In the genomic region with DNA sequence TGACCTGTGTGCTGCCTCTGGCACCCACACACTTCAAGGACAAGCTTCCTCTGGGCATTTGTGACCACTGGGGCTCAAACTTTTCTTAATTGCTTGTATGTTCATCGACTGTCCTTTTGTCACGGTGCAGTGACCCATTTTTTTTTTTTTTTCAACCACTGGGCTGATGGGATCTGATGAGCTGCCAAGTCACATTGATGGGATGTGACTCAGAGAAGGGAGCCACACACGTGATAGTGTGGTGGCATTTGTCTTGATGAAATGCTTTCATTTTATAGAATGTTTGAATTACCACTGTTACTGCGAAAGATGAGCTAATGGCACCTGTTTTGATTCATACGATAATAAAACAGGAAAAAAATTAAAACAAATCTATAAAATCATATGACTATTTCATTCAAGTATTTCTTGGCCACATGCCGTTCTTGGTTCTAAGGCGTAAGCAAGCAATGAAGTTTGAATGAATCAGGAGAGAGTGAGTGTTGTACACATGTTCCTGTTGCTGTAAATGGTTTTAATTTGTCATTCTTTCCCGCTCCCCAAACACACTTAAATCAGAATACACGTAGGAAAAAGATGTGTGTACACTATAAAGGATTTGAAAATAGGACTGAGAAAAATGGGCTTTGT, we compare ENCODE assay signal across 16 mouse cellular contexts.
DNase-seq lines count a peak whose midpoint lies in the region; ATAC-seq and TF ChIP-seq lines count a peak whose summit lies in the region.
"Had no signal": no experiment of that assay in that cellular context is flagged by ENCODE, and none has a peak within 500 bp of the region (broad histone marks: within the 10 kb centered on the region; RNA-seq: fewer than 3 reads in every experiment).

No protein-coding gene starts in this region.

- H3K27ac ChIP-seq in hindbrain, embryonic 11.5 days (ENCODE audit: low read depth, low read length): no peak overlapping the region
- H3K27ac ChIP-seq in hindbrain, embryonic 12.5 days: no peak overlapping the region
- peak overlapping the region; percentile 98 for H3K27ac ChIP-seq in bone marrow macrophage, adult 2 months (ENCODE audit: insufficient read depth, low read depth, low read length)
- peak overlapping the region; percentile 98 for H3K27ac ChIP-seq in macrophage
- H3K27ac ChIP-seq: hindbrain, embryonic 10.5 days; limb, embryonic 15.5 days had no signal

- H3K9me3 ChIP-seq in hindbrain, embryonic 11.5 days (ENCODE audit: control insufficient read depth, low read length): no peaks in the 10 kb centered on the region
- no peaks in the 10 kb centered on the region for H3K9me3 ChIP-seq in hindbrain, embryonic 12.5 days (replicated peaks)
- H3K9me3 ChIP-seq: hindbrain, embryonic 10.5 days; limb, embryonic 15.5 days had no signal

- peak; percentile 45; the same call in 1 of the 2 replicates for ATAC-seq in hindbrain, embryonic 11.5 days (ENCODE audit: low FRiP score)
- ATAC-seq in hindbrain, embryonic 12.5 days (ENCODE audit: low FRiP score): no peak

- H3K4me1 ChIP-seq in hindbrain, embryonic 11.5 days (replicated peaks; ENCODE audit: control insufficient read depth, insufficient read depth, low read length): no peaks in the 10 kb centered on the region
- H3K4me1 ChIP-seq in hindbrain, embryonic 12.5 days: peaks cover 4% of the 10 kb centered on the region; the same call in 1 of the 2 replicates
- peaks cover 69% of the 10 kb centered on the region for H3K4me1 ChIP-seq in bone marrow macrophage, adult 2 months (ENCODE audit: control insufficient read depth, insufficient read depth, low read length)

- no peak overlapping the region for H3K9ac ChIP-seq in hindbrain, embryonic 11.5 days (ENCODE audit: low read depth, low read length)
- H3K9ac ChIP-seq in hindbrain, embryonic 12.5 days: no peak overlapping the region
- H3K9ac ChIP-seq: limb, embryonic 15.5 days; lung, embryonic 14.5 days had no signal

- no peak overlapping the region for H3ac ChIP-seq in C2C12 (ENCODE audit: control insufficient read depth, insufficient read length, low read depth)

- no peaks in the 10 kb centered on the region for H3K79me3 ChIP-seq in C2C12 (ENCODE audit: low read depth)

- no peak overlapping the region for H3K4me2 ChIP-seq in hindbrain, embryonic 11.5 days (replicated peaks; ENCODE audit: low read depth, low read length)
- H3K4me2 ChIP-seq in hindbrain, embryonic 12.5 days (replicated peaks): no peak overlapping the region
- H3K4me2 ChIP-seq: limb, embryonic 15.5 days; lung, embryonic 14.5 days; midbrain, embryonic 11.5 days had no signal

- DNase-seq in hindbrain, embryonic 11.5 days (ENCODE audit: low spot score): no peak
- DNase-seq in yolk sac, embryonic 10.5 days (ENCODE audit: low spot score): no peak
- DNase-seq in urinary bladder, postnatal 36 days (ENCODE audit: low spot score in 2 of 2): no peak
- DNase-seq in right cerebral cortex, postnatal 36 days (ENCODE audit: low spot score in 2 of 2): no peak
- DNase-seq: cerebellum, adult 9-10 months; embryo, embryonic 11 days; kidney, adult 11 months; right cerebral cortex, postnatal 4 days had no signal

- no peak overlapping the region for H3K4me3 ChIP-seq in hindbrain, embryonic 11.5 days (ENCODE audit: low read depth, low read length)
- no peak overlapping the region for H3K4me3 ChIP-seq in hindbrain, embryonic 12.5 days
- no peak overlapping the region for H3K4me3 ChIP-seq in C2C12 (ENCODE audit: insufficient read depth, poor library complexity, severe bottlenecking)
- H3K4me3 ChIP-seq in bone marrow macrophage, adult 2 months (ENCODE audit: insufficient read depth, low read length): peak overlapping the region; percentile 22; the same call in 1 of the 2 replicates
- H3K4me3 ChIP-seq in macrophage (ENCODE audit: inconsistent target): no peak overlapping the region
- H3K4me3 ChIP-seq: hindbrain, embryonic 10.5 days; limb, embryonic 15.5 days had no signal

- no peak for TF ChIP-seq POLR2A in bone marrow macrophage, adult 2 months (IDR thresholded peaks at IDR 0.05; ENCODE audit: borderline replicate concordance, low read depth, low read length)

- no peaks in the 10 kb centered on the region for H3K27me3 ChIP-seq in hindbrain, embryonic 11.5 days (ENCODE audit: control insufficient read depth, insufficient read depth, low read length)
- no peaks in the 10 kb centered on the region for H3K27me3 ChIP-seq in hindbrain, embryonic 12.5 days
- H3K27me3 ChIP-seq in C2C12 (ENCODE audit: control insufficient read depth, insufficient read depth, insufficient read length): no peaks in the 10 kb centered on the region
- H3K27me3 ChIP-seq: limb, embryonic 15.5 days had no signal

- H3K36me3 ChIP-seq in hindbrain, embryonic 11.5 days (ENCODE audit: control insufficient read depth, insufficient read depth, low read length): no peaks in the 10 kb centered on the region
- no peaks in the 10 kb centered on the region for H3K36me3 ChIP-seq in hindbrain, embryonic 12.5 days
- H3K36me3 ChIP-seq in C2C12 (ENCODE audit: control insufficient read depth, insufficient read depth) (no peaks in the 10 kb centered on the region), macrophage (ENCODE audit: inconsistent target) (no peaks in the 10 kb centered on the region)
- H3K36me3 ChIP-seq: hindbrain, embryonic 10.5 days; limb, embryonic 15.5 days had no signal

- H3K79me2 ChIP-seq in C2C12 (ENCODE audit: control insufficient read depth, insufficient read depth) (no peaks in the 10 kb centered on the region), macrophage (ENCODE audit: inconsistent target) (no peaks in the 10 kb centered on the region)

- TF ChIP-seq CTCF in C2C12 (IDR thresholded peaks at IDR 0.05; ENCODE audit: control insufficient read depth, insufficient read depth, insufficient read length): no peak
- TF ChIP-seq CTCF in bone marrow macrophage, adult 2 months (IDR thresholded peaks at IDR 0.05; ENCODE audit: low read depth, low read length): no peak

- 71% methylated on average over 9 of the region's 9 CpGs for WGBS in hindbrain, embryonic 11.5 days
- WGBS in hindbrain, embryonic 12.5 days: 73% methylated on average over 9 of the region's 9 CpGs
- 53% methylated on average over 9 of the region's 9 CpGs for WGBS in macrophage (ENCODE audit: missing documents)

TF ChIP-seq in C2C12, 6 proteins besides CTCF, POLR2A, EP300 and RAD21:
- TF ChIP-seq MYOD1 (IDR thresholded peaks at IDR 0.05; ENCODE audit: control insufficient read depth, insufficient read length, low read depth) (peak; percentile 72), FOSL1 (IDR thresholded peaks at IDR 0.05; ENCODE audit: insufficient read depth, low read length, poor library complexity, severe bottlenecking) (peak; percentile 57), MAX (IDR thresholded peaks at IDR 0.05) (peak; percentile 67), CEBPB (IDR thresholded peaks at IDR 0.05; ENCODE audit: low read depth) (no peak), MYOG (IDR thresholded peaks at IDR 0.05; ENCODE audit: control insufficient read depth, extremely low read depth, insufficient read length) (no peak), USF1 (IDR thresholded peaks at IDR 0.05; ENCODE audit: low read depth) (peak; percentile 92)

Comparison
In these comparisons a context has a peak if more than half of its experiments do, and no peak if none do; other contexts are left out.
1. H3K27ac ChIP-seq: peak in bone marrow macrophage, adult 2 months (single experiment) and macrophage (single experiment); none in hindbrain, embryonic 11.5 days (single experiment) and hindbrain, embryonic 12.5 days (single experiment).